In the genomic region with DNA sequence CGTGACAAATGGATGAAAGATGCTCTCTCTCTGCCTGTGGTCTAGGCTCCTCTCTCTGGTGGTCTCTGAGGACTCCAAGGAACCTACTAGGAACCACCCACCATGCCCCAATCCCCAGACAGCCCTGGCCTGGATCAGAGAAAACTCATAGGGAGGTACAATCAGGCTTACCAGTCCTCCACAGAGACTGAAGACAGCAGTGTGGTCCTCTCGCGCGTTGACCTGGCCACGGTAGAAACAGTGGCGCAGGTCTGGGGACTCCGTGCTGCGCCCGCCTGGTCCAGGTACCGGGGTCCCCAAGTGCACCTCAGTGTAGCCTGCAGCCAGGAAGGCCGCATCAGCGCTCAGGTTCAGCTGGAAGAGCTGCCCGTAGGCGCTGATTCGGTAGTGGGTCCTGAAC, we compare ENCODE assay signal across 9 mouse cellular contexts.
DNase-seq lines count a peak whose midpoint lies in the region; ATAC-seq and TF ChIP-seq lines count a peak whose summit lies in the region.
"Had no signal": no experiment of that assay in that cellular context is flagged by ENCODE, and none has a peak within 500 bp of the region (broad histone marks: within the 10 kb centered on the region; RNA-seq: fewer than 3 reads in every experiment).

No protein-coding gene starts in this region.

- DNase-seq in cerebellum, postnatal 10 days: peak; percentile 12 to 14
- DNase-seq in cerebellum, adult 11 months: no peak
- no peak for DNase-seq in lung, postnatal 0 days (ENCODE audit: low spot score)
- no peak for DNase-seq in lung, postnatal 4 days
- no peak for DNase-seq in limb, embryonic 14.5 days (ENCODE audit: low spot score)
- DNase-seq in ovary, postnatal 10 days (ENCODE audit: low spot score): no peak
- DNase-seq in right cerebral cortex, postnatal 14 days: no peak
- DNase-seq: kidney, postnatal 10 days had no signal

- ATAC-seq in lung, postnatal 0 days: no peak
- no peak for ATAC-seq in limb, embryonic 14.5 days (ENCODE audit: low FRiP score, low read depth)
- ATAC-seq in stomach, embryonic 16.5 days (ENCODE audit: insufficient read depth, low FRiP score): no peak

- WGBS in lung, postnatal 0 days: 13% methylated on average over 15 of the region's 15 CpGs
- 7% methylated on average over 12 of the region's 15 CpGs for WGBS in limb, embryonic 14.5 days
- WGBS in stomach, embryonic 16.5 days: 5% methylated on average over 15 of the region's 15 CpGs

- TF ChIP-seq POLR2A in limb, embryonic 14.5 days (IDR thresholded peaks at IDR 0.05; ENCODE audit: borderline replicate concordance, extremely low read depth, insufficient read depth, insufficient read length): no peak

- peak overlapping the region; percentile 85 for H3K4me2 ChIP-seq in lung, postnatal 0 days (replicated peaks; ENCODE audit: low read depth, low read length)
- H3K4me2 ChIP-seq in limb, embryonic 14.5 days (replicated peaks; ENCODE audit: low read depth, low read length, severe bottlenecking): peak overlapping the region; percentile 99
- peak overlapping the region; percentile 98 for H3K4me2 ChIP-seq in stomach, embryonic 16.5 days (ENCODE audit: low read depth, low read length)

- no peaks in the 10 kb centered on the region for H3K36me3 ChIP-seq in lung, postnatal 0 days (ENCODE audit: insufficient read depth, low read length)
- no peaks in the 10 kb centered on the region for H3K36me3 ChIP-seq in limb, embryonic 14.5 days (ENCODE audit: control insufficient read depth, insufficient read depth, low read length)
- no peaks in the 10 kb centered on the region for H3K36me3 ChIP-seq in stomach, embryonic 16.5 days (ENCODE audit: control insufficient read depth, insufficient read depth, low read length)

- H3K4me3 ChIP-seq in lung, postnatal 0 days (ENCODE audit: low read depth, low read length): 0 out of 2 replicates have a peak overlapping the region, but pooled peaks have one; percentile 4
- peak overlapping the region; percentile 73 for H3K4me3 ChIP-seq in limb, embryonic 14.5 days (replicated peaks; ENCODE audit: low read length)
- H3K4me3 ChIP-seq in stomach, embryonic 16.5 days (replicated peaks; ENCODE audit: low read length): peak overlapping the region; percentile 68

- H3K9me3 ChIP-seq in lung, postnatal 0 days (ENCODE audit: low read length): no peaks in the 10 kb centered on the region
- no peaks in the 10 kb centered on the region for H3K9me3 ChIP-seq in limb, embryonic 14.5 days (ENCODE audit: control insufficient read depth, low read length)
- no peaks in the 10 kb centered on the region for H3K9me3 ChIP-seq in stomach, embryonic 16.5 days (replicated peaks; ENCODE audit: control insufficient read depth, low read length)

- H3K27me3 ChIP-seq in lung, postnatal 0 days (replicated peaks; ENCODE audit: insufficient read depth, low read length): peaks cover 10% of the 10 kb centered on the region
- peaks cover 22% of the 10 kb centered on the region for H3K27me3 ChIP-seq in limb, embryonic 14.5 days (ENCODE audit: control insufficient read depth, insufficient read depth, low read length)
- H3K27me3 ChIP-seq in stomach, embryonic 16.5 days (ENCODE audit: control insufficient read depth, insufficient read depth, low read length): 0 out of 2 replicates have a peak, but pooled peaks cover 8% of the 10 kb centered on the region

- TF ChIP-seq CTCF in lung, postnatal 0 days (IDR thresholded peaks at IDR 0.05): no peak

- no peak overlapping the region for H3K27ac ChIP-seq in lung, postnatal 0 days (ENCODE audit: low read length)
- H3K27ac ChIP-seq in limb, embryonic 14.5 days (replicated peaks; ENCODE audit: low read depth, low read length): no peak overlapping the region
- H3K27ac ChIP-seq in stomach, embryonic 16.5 days (ENCODE audit: low read length): no peak overlapping the region

- peaks cover 7% of the 10 kb centered on the region; the same call in 1 of the 2 replicates for H3K4me1 ChIP-seq in lung, postnatal 0 days (ENCODE audit: insufficient read depth, low read depth, low read length)
- H3K4me1 ChIP-seq in limb, embryonic 14.5 days (ENCODE audit: control insufficient read depth, insufficient read depth, low read length): peaks cover 8% of the 10 kb centered on the region
- peaks cover 8% of the 10 kb centered on the region for H3K4me1 ChIP-seq in stomach, embryonic 16.5 days (ENCODE audit: control insufficient read depth, insufficient read depth, low read length)

- H3K9ac ChIP-seq in lung, postnatal 0 days (replicated peaks; ENCODE audit: low read depth): no peak overlapping the region
- H3K9ac ChIP-seq in limb, embryonic 14.5 days (ENCODE audit: low read depth, low read length, severe bottlenecking): peak overlapping the region; percentile 61
- H3K9ac ChIP-seq in stomach, embryonic 16.5 days (ENCODE audit: low read length): peak overlapping the region; percentile 75

- no peak for TF ChIP-seq EP300 in lung, postnatal 0 days (IDR thresholded peaks at IDR 0.05)

Comparison
In these comparisons a context has a peak if more than half of its experiments do, and no peak if none do; other contexts are left out.
1. DNase-seq: peak in cerebellum, postnatal 10 days (2 of 2); none in cerebellum, adult 11 months (single experiment), lung, postnatal 0 days (single experiment), lung, postnatal 4 days (0 of 2), limb, embryonic 14.5 days (single experiment), ovary, postnatal 10 days (single experiment) and right cerebral cortex, postnatal 14 days (single experiment).
2. H3K4me3 ChIP-seq: peak in every context shown above with its lines; median percentile 73 in limb, embryonic 14.5 days; 68 in stomach, embryonic 16.5 days; 4 in lung, postnatal 0 days.
3. Peak in every context shown above with its lines, with median percentiles within 50 percentile points of each other: H3K4me2 ChIP-seq.